In genomic region chr2:153375380-153375779, GRCm38 (mm10) we compare ENCODE assay signal across 13 mouse cellular contexts.
"Had no signal": no experiment of that assay in that cellular context is flagged by ENCODE, and none has a peak within 500 bp of the region (broad histone marks: within the 10 kb centered on the region; RNA-seq: fewer than 3 reads in every experiment).

No protein-coding gene starts in this region.

- ATAC-seq: lung, postnatal 0 days; midbrain, embryonic 13.5 days had no signal

- H3K27me3 ChIP-seq: limb, embryonic 12.5 days; liver, embryonic 15.5 days; midbrain, embryonic 13.5 days; neural tube, embryonic 13.5 days had no signal

- H3K9ac ChIP-seq: limb, embryonic 12.5 days; liver, embryonic 15.5 days; midbrain, embryonic 13.5 days; neural tube, embryonic 13.5 days had no signal

- H3K9me3 ChIP-seq: limb, embryonic 12.5 days; liver, embryonic 15.5 days; midbrain, embryonic 13.5 days; neural tube, embryonic 13.5 days had no signal

- DNase-seq: kidney, adult 9 months; kidney, postnatal 36 days; liver; lung, adult 2 months; lung, postnatal 36 days; right cerebral cortex, postnatal 14 days; thymus, postnatal 36 days had no signal

- H3K4me3 ChIP-seq: limb, embryonic 12.5 days; liver, embryonic 15.5 days; midbrain, embryonic 13.5 days; neural tube, embryonic 13.5 days had no signal

- H3K4me1 ChIP-seq: limb, embryonic 12.5 days; midbrain, embryonic 13.5 days; neural tube, embryonic 13.5 days had no signal

- H3K4me2 ChIP-seq: limb, embryonic 12.5 days; liver, embryonic 15.5 days; midbrain, embryonic 13.5 days; neural tube, embryonic 13.5 days had no signal

- H3K27ac ChIP-seq: kidney, postnatal 0 days; limb, embryonic 12.5 days; liver, embryonic 15.5 days; midbrain, embryonic 13.5 days; neural tube, embryonic 13.5 days had no signal
